Mouse (Mus musculus): ENCODE results near the gene Foxg1.

Foxg1 gene

DNA sequence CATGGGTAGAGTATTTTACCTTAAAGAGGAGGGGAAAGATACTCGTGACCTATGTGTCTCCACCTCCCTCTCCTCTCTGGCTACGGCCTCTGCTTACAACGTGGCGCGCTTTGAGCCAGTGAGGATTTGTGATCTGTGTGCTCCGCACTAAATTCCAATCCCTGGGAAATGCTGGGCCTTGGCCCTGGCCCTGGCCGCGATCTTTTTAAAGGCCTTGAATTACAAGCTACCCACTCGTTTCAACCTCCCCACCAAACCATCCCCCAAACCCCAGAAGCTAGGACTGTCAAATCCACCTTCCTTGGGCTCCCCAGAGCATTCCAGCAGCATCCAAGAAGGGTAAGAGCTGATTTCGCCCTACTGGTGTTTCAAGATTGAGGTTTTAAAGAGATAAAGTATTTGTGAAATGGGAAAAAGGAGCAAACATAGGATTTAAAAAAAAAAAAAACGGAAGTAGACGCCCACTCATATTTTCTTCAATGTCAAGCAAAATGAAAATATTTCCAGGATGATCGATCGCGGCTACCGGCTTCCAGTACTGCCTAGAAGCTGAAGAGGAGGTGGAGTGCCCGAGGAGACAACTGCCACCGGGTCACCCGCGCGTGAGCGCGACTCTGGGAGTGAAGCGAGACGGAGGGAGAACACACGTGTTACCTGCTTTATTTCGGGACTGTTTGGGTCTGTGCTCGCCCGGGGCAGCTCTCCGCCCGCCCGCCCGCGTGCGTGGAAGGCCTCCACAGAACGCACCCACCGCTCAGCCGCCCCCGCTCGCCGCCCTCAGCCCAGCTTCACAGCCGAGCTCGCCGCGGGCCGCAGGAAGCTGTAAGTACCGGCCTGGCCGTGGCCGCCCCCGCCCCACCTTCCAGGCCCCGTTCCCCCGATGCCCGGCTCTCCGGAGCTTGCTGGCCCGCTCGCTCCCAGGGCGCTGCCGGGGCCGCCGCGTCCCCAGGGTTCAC is at the start of gene Foxg1:
TSS of gene Foxg1 (plus strand) at position 96 of the 956 bp plus-strand sequence.
- no peak for DNase-seq

DNA sequence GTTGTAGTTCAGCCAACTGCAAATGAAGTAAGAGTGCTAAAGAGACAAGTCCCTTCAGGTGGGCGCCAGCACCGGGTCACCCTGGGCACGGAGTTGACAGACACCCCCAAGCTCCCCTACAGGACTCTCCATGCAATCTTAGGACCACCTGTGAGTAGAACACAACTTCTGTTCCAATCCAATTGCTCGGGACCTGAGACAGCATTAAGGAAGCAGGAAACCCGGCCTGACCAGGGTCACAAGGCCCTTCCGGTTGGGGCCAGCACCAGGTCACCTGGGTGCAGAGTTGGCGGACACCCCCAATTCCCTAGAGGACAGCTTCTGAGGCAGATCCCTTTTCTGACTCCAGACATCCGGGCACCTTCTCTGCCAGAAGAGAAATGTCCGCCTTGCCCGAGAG is 32.8 kb upstream of the Foxg1 start:
- no peak for DNase-seq

DNA sequence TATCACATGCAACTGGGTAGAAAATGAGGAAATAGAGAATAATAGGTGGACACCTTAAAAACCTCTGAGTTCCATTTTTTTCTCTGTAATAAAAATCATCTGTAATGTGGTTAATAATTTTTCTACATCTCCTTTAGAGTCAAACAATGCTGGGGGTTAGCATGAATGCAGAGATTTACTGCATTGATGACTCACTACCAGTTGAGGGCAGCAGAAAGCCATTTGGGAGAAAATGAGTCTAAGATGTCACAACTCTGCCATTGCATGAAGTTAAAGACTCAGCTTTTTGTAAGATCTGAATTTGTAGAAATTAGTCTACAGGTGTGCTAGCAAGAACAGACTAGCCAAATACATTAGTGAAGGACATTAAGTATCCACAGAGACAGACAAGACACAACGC is 13.5 kb upstream of the Foxg1 start:
- no peak for DNase-seq

DNA sequence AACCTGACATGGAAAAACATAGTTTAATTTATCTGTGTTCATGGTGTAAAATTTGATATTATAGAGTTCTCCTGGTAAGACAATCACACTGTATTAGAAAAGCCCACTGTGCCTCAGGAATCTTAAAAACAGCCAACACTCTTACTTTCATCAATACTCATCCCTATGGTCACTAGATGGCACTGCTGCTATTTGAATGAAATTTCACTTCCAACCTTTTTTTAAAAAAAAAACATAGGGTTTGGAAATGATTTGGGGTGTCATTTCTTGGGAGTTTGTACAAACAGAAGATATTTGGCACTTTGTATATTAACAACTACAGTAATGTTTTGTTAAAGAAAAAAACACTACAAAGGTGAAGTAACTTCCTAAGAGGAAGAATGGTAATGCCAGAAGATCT is 10.3 kb upstream of the Foxg1 start:
- DNase-seq, result no peak

DNA sequence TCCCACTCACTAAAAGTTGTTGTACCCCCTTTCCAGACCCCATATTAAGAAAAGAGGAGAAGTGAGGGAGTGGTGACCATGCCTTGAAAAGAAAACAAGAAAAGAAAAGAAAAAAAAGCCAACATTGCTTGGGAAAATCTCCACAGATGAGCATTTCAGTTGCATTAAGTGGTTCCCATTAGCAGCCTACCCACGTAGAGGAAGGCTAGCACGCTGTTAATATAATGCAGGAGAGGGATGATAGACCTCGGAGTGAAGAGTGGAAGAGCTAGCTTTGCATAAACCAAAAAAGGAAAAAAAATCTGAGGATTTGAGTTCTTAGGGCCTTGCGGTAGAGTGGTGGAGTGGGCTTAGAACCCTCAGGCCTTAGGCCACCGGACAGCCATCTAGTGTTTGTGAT is 9.3 kb upstream of the Foxg1 start:
- no peak for DNase-seq

DNA sequence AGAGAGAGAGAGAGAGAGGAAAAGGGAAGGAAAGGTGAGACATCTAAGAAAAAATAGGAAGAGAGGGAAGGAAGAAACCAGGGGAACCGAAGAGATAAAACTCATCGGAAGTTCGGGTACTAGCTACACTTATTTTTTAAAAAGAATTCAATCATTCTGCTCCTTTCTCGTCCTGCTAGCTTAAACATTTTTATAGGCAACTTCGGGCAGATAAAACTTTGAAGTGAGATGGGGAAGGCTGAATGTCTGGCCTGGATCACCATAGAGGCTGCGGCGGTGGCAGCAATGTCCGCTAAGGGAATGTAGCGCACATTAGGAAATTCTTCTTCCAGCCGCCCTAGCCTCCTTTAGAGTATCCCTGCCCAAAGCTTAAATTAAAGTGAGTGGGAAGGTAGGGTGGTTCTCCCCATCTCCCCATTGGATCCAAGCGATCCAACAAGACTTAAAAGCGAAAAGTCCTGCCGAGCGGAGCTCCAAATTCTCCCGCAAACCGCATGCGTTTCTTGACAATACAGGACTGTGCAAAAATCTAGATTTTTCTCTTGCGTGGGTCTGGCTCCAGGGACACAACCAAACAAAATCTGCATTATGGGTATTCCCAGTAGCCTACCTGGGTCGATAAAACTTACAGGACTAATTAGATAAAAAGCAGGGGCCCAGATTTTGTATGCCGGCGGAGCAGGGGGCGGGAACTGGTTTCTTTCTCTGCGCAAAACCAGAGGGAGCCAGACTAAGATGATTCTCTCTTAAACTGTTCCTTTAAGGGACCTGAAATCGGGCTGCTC is 8.4 kb upstream of the Foxg1 start:
- no peak for DNase-seq

DNA sequence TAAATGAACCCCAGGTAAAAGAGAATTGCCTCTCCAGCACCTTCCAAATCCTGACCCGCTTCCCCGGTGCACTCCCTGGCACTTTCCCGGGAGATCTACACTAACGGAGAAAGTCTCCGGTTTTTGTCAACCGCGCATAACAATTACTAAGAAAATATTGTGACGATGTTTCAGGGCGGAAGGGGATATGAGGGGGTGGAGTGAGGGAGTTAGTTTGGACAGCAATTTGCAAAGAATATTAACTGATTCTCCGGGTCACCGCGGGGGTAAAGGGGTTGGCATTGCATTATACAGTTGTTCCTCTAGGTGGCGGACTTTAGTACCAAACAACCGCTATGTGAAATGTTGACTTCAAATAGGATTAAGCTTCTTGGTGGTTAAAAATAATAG is 7.9 kb upstream of the Foxg1 start:
- DNase-seq, result no peak

DNA sequence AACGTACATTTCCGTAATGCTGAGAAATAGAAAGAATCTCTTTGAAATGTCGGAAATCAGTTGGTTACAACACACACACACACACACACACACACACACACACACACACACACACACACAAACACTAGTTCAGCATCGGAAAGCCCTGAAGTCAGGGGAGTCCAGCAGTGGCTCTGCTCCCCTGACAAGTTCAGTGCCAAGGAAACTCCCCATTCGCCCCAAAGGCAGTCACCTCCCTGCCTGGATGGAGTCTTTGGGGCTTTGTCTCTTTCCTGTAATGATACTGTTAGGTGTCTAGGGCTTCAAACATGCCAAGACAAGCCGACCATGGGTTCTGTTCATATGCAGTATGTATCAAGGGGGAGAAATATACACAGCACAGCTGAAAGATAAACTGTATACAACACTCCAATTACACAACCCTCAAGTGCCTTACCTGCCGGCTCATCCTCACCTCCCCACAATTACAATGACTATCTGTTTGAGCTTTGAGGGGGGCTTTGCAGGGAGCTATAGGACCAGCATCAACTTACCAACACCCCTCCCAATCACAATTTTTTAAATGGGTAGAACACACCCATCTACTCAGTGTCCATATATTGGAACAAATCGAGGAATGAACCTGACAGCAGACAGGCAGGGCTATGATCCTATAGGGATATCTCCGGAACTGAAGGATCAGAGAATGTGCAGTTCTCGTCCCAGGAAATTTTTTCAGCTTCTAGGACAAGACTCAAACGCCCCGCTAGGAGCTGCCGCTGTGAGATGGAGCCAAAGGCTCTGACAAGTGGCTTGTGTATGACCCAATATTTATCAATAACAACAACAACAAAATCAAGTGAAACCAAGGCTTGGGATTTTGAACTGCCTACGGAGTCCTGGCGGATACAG is 6.8 kb upstream of the Foxg1 start:
- DNase-seq, result no peak

DNA sequence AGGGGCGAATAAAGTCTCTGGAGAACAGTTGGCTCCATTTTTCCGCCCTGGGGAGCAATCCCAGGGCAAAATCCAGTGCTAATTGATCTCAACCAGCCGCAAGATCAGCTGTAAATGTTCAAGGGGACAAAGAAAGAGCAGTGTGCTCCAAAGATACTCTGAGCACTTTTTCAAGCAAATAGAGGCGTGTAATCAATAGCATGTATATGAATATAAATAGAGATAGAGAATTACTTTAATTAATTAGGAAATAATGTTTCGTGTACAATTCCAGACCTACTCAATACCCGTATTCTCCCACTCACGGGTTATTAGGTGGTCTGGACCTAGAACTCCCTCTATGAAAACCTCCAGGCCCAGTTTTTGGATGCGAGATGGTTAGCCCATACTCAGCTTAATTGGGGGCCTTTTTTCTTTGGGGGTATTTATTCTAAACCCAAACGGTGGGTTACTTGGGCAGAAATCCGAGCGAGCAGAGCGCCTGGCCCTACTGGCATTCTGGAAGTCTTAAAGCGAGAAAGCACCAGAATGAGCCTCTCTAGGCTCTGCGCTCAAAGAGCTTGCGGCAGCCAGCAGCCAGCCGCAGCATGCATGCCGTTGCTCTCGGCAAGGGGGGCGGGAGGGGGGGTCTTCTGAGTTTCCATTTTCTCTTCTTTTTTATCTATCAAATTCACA is 6.0 kb upstream of the Foxg1 start:
- DNase-seq, result no peak

DNA sequence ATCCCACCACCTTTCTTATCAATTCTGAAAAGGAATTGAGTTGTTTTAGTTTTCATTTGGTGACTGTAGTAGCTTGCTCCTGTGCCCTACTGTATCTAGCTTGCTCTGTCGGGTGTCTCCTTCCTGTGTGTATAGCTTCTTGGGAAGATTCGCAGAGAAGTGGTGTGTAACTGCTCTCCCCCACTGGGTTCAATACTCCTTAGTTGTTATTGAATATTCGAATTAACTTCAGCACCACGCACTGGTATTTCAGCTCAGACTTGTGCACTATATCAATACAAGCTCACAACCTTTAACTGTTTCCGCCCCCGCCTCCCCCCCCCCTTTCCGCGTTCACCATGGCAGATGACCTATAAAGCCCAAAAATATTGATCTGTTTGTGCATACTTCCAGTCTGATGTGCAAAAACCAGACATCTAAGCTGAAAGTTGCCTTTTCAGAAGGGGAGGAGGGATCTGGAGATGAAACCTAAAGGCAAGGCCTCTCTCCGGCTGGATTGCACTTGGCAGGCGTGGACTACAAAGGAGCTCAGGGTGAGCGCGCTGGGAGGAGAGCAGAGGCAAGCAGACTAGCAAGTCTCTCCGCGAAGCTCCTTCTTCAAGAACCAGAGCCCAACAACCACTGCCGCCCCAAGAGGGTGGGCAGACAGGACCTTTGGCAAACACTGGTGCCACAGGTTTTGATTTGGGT is 5.0 kb upstream of the Foxg1 start:
- no peak for DNase-seq

DNA sequence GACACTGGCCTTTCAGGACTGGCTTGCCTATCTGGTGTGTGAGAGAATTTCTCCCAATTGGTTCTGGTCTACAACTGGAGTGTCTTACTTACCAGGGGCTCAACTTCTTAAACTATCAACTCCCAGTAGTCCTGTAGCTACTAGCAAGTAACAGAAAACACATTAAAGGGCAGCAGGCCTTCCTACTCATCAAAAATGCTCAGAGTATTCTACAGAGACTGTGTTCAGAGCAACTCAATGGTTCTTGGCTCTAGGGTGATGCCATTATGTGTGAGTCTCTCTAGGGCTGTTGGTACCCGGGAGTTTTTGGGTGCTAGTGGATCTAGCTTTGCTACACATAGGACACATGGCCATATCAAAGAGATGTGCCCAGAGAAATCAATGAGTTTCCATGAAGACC is 3.5 kb upstream of the Foxg1 start:
- DNase-seq, result no peak

DNA sequence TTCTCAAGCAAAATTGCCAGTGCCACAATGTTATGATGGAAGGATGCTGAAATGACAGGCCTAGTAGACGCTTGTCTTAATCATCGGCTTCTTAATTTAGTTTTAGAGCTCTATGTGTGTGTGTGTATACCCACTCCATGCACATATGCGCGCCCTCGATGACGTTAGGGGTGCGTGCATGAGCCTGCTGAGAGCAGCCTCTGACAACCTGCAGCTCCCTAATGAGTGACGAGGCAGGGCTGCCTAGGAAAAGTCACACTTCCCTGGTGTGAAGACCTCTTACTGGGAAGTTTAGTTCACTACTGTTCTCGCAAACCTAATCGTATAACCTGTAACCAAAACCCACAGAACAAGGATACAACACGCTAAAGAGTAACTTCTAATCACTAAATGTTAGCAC is 3.0 kb upstream of the Foxg1 start:
- DNase-seq, result no peak

DNA sequence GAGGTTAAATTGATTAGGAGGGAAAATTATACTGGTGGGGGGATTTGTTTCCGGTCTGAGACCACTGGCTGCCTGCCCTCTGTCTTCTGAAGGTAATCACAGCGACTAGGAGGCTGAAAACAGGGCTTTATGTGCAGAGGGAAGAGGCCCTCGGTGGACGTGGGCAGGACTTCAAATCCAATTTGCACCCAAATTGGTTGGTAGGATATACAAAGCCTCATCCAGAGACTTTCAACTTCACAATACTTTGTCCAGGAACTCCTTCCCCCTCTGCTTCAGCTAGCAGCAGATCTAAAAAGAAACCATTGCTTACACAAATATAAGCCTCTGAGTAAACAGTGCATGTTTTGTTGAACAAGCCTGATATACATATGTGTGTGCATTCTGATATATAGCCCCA is 2.0 kb upstream of the Foxg1 start:
- DNase-seq, result no peak

DNA sequence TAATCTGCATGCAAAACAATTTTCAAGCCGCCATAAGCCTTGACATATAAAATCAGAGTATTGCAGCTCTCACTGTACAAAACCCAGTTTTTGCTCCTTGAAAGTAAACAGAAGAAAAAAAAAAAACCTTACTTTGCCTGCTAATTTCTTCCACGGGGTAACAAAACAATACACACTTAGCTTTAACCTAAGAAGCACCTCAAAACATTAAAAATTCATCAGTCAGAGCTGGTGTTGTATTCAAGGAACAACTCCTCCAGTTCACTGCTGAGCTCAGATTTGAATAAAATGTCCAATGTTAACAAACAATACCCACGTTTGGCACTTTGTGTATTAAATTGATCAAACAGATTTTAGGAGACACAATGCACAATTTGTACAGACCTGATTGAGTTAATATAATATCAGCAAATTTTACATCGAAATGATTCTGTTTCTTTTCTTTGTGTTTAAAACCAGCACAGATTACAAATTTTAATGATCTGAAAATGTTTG is 1.4 kb upstream of the Foxg1 start:
- no peak for DNase-seq

DNA sequence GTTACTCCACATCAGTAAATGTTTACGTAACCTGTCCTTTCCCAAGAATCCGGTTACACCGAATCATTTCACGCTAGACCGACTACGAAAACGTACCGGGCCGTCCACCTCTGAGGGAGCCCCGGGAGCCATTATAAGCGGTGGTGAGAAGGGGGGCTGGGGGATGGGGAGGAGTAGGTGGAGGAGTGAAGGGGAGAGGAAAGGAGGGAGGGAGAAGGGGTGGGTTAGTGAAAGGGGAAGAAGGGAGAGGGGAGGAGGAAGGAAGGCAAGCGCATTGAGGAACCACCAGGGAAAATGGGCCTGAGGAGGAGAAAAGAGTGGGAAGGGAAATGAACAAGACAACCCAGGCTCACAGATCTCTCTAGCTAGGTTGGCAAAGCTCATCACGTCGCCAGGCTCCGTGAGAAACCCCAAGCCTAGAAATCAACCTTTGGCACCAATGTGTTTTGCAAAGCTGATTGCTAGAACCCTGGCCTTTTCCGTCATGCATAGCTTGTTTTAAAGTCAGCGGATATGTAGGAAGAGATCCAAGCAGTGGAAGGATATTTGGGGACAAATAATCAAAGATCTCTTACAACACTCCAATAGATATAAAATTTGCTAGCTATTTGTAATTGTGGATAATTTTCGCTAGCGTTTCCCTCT is 617 bp upstream of the Foxg1 start:
- DNase-seq, result no peak

DNA sequence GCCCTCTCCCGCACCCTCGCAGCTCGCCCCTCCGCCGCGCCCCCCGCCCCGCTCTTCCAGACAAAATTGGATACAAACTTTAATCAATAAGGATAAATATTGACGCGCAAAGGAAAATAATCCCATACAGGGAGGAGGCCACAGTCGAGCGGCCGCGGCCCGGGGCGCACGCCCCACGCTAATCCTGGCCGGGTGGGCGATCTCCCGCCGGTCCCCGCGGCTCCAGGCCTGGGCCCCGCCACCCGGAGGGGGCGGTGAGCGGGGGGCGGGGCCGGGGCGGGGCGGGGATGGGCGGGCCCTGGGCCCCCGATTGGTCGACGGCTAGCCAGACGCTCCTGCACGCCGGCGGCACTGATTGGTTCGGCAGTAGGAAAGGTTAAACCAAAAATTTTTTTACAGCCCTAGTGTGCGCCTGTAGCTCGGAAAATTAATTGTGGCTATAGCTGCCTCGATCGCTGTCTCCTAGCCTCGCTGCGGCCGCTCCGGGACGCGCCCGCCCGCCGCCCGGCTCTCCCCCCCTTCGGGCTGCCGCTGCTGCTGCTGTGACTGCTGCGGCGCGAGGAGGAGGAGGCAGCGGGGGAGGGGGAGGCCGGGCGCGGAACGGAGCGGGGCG is 1.2 kb downstream of the Foxg1 start:
- peak; percentile 91 for DNase-seq

DNA sequence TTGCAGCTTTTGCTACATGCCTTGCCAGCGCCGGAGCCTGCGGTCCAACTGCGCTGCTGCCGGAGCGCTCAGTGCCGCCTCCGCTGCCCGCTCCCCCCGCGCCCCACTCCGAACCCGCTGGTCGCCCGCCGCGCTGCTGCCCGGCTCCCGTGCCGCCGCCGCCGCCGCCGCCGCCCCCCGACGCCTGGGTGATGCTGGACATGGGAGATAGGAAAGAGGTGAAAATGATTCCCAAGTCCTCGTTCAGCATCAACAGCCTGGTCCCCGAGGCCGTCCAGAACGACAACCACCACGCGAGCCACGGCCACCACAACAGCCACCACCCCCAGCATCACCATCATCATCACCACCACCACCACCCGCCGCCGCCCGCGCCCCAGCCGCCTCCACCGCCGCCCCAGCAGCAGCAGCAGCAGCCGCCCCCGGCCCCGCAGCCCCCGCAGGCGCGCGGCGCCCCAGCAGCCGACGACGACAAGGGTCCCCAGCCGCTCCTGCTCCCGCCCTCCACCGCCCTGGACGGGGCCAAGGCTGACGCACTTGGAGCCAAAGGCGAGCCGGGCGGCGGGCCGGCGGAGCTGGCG is 1.9 kb downstream of the Foxg1 start:
- no peak for DNase-seq

DNA sequence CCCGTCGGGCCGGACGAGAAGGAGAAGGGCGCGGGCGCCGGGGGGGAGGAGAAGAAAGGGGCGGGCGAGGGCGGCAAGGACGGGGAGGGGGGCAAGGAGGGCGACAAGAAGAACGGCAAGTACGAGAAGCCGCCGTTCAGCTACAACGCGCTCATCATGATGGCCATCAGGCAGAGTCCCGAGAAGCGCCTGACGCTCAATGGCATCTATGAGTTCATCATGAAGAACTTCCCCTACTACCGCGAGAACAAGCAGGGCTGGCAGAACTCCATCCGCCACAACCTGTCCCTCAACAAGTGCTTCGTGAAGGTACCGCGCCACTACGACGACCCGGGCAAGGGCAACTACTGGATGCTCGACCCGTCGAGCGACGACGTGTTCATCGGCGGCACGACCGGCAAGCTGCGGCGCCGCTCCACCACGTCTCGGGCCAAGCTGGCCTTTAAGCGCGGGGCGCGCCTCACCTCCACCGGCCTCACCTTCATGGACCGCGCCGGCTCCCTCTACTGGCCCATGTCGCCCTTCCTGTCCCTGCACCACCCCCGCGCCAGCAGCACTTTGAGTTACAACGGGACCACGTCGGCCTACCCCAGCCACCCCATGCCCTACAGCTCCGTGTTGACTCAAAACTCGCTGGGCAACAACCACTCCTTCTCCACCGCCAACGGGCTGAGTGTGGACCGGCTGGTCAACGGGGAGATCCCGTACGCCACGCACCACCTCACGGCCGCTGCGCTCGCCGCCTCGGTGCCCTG is 2.6 kb downstream of the Foxg1 start, which contains the start of gene Gm43517:
TSS of gene Gm43517 (plus strand) at position 299 of the 755 bp plus-strand sequence.
- no peak for DNase-seq

DNA sequence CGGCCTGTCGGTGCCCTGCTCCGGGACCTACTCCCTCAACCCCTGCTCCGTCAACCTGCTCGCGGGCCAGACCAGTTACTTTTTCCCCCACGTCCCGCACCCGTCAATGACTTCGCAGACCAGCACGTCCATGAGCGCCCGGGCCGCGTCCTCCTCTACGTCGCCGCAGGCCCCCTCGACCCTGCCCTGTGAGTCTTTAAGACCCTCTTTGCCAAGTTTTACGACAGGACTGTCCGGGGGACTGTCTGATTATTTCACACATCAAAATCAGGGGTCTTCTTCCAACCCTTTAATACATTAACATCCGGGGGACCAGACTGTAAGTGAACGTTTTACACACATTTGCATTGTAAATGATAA is 3.2 kb downstream of the Foxg1 start:
- no peak for DNase-seq
